Mouse (Mus musculus) intestine, embryonic 14.5 days (tissue): ENCODE measurements around the gene C1qtnf1. TPM values are rescaled to one million over a fixed set of nuclear protein-coding genes. Genes with fewer than 3 reads are reported as not detected.
A peak's percentile ranks its signal among the peaks of the same experiment; 100 is the strongest.
"Not testable (repeated sequence)": the region's sequence is repeated elsewhere in the genome, so short reads cannot be mapped to it uniquely, and the experiment has no call there.

ENCODE experiments used
- ATAC-seq: fragments of 200-750 bp; cut with Nextera tagmentation; replicated peaks from 2 replicates; pipeline ENCODE4 v1.8.0; 2017; ENCODE audit warnings: low read depth, moderate number of reproducible peaks, moderate TSS enrichment, moderate library complexity; ENCODE audit not compliant: low FRiP score, low TSS enrichment
- DNase-seq: peaks from one replicate; pipeline ENCODE4 v3.0.0-alpha.2; 2018; ENCODE audit warnings: low spot score
- H3K27ac ChIP-seq: fragments of 300-500 bp; sonication (generic); 2 replicates; pipeline ENCODE4 v1.5.1; 2014; ENCODE audit warnings: low read depth, mild to moderate bottlenecking, control low read depth
- H3K27me3 ChIP-seq: fragments of 300-500 bp; sonication (generic); replicated peaks from 2 replicates; pipeline ENCODE4 v1.6.1; 2014; ENCODE audit warnings: low read length, control low read depth; ENCODE audit not compliant: control insufficient read depth, insufficient read depth
- H3K36me3 ChIP-seq: fragments of 300-500 bp; sonication (generic); 2 replicates; pipeline ENCODE4 v1.6.1; 2014; ENCODE audit warnings: low read length, control low read depth; ENCODE audit not compliant: control insufficient read depth, insufficient read depth
- H3K4me1 ChIP-seq: fragments of 300-500 bp; sonication (generic); replicated peaks from 2 replicates; pipeline ENCODE4 v1.6.1; 2014; ENCODE audit warnings: low read length, control low read depth, mixed read lengths; ENCODE audit not compliant: control insufficient read depth, insufficient read depth
- H3K4me2 ChIP-seq: fragments of 300-500 bp; sonication (generic); 2 replicates; pipeline ENCODE4 v1.6.1; 2014; ENCODE audit warnings: low read length
- H3K4me3 ChIP-seq: fragments of 300-500 bp; sonication (generic); 2 replicates; pipeline ENCODE4 v1.5.1; 2014; ENCODE audit warnings: low read depth, low read length, control low read depth, mixed read lengths
- H3K9ac ChIP-seq: fragments of 300-500 bp; sonication (generic); 2 replicates; pipeline ENCODE4 v1.6.1; 2014; ENCODE audit warnings: mild to moderate bottlenecking, low read length
- H3K9me3 ChIP-seq: fragments of 300-500 bp; sonication (generic); 2 replicates; pipeline ENCODE4 v1.6.1; 2016; ENCODE audit warnings: low read length, control low read depth; ENCODE audit not compliant: control insufficient read depth
- WGBS: fragments of 180-500 bp; shearing (Covaris S2); extraction: QIAGEN DNeasy Blood & Tissue Kit; methylation state at CpG from one replicate; pipeline ENCODE4 v1.1.7; 2014; 5-methylcytosine and 5-hydroxymethylcytosine counted together
- polyA plus RNA-seq: library from polyadenylated mRNA; unstranded; fragments of >200 nt; fragmentation: Nextera tagmentation; extraction: Ambion mirVana; gene quantifications from 2 replicates; pipeline ENCODE4 v1.2.1, GENCODE M21; 2014

The C1qtnf1 gene
- 7.1 and 7.2 TPM in 2 replicates for polyA plus RNA-seq

DNA sequence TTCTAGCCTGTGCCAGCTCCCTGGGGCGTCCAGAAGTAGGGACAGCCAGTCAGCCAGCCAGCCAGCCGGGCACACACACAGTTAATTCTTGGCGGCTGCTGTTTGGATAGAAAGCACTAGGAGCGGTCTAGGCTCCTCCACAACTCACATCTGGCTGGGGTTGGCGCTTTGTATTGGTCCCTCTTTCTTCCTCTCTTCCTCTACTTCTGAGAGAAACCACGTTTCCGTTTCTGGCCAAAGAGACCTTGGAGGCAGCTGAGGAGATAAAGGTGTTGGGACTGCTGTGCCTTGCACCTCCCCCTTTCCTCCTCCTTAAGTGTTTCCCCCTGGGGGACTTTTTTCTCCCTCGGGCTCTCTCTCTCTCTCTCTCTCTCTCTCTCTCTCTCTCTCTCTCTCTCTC lies at the start of gene C1qtnf1:
TSS of gene C1qtnf1 (plus strand) at position 218 of the 400 bp plus-strand sequence.
- peak within 1 kb of the TSS; percentile 41 for H3K9ac ChIP-seq
- ATAC-seq = no peak
- peaks cover 48% of the 10 kb centered on the region for H3K4me1 ChIP-seq

GRCm38 (mm10) chr11:118378656-118379055 lies 49.3 kb upstream of the C1qtnf1 start:
- WGBS = 82% methylated on average over 6 of the region's 6 CpGs
- ATAC-seq = 0 out of 2 replicates have a peak, but pooled peaks have one; percentile 19
- H3K4me2 ChIP-seq = no peak overlapping the region
- H3K27me3 ChIP-seq = no peaks in the 10 kb centered on the region
- H3K9ac ChIP-seq = no peak overlapping the region
- no peak overlapping the region for H3K4me3 ChIP-seq
- no peaks in the 10 kb centered on the region for H3K36me3 ChIP-seq
- no peak overlapping the region for H3K27ac ChIP-seq
- H3K9me3 ChIP-seq = no peaks in the 10 kb centered on the region
- peaks cover 7% of the 10 kb centered on the region; the same call in 1 of the 2 replicates for H3K4me1 ChIP-seq
- DNase-seq = no peak

More for the DNA sequence above, at the start of gene C1qtnf1:
- peak; percentile 70 for DNase-seq
- H3K27ac ChIP-seq = peak within 1 kb of the TSS; percentile 82
- no peaks in the 10 kb centered on the region for H3K9me3 ChIP-seq
- H3K4me2 ChIP-seq = peak within 1 kb of the TSS; percentile 62
- no peaks in the 10 kb centered on the region for H3K36me3 ChIP-seq
- no peaks in the 10 kb centered on the region for H3K27me3 ChIP-seq
- WGBS = 3% methylated on average over 8 of the region's 8 CpGs
- H3K4me3 ChIP-seq = peak within 1 kb of the TSS; percentile 40

- ATAC-seq = 0 out of 2 replicates have a peak, but pooled peaks have one; percentile 43
These were observed 48.6 kb upstream of the C1qtnf1 start for GRCm38 (mm10) chr11:118379251-118380009.

DNA sequence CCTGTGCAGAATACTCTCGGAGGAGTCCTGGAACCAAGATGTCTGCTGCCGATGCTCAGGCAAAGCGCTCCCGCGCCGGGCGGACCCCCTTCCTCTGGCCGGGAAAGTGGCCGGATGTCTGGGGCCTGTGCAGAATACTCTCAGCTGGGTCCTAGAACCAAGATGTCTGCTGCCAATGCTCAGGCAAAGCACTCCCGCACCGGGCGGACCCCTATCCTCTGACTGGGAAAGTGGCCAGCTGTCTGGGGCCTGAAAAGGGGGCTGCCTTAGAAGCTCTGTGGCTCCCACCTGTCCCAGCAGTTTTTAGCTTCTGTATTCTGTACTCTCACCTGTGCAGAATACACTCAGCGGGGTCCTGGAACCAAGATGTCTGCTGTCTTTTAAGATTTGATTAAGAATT lies 40.2 kb upstream of the C1qtnf1 start:
- DNase-seq, H3K27ac ChIP-seq, H3K9me3 ChIP-seq, ATAC-seq, H3K4me1 ChIP-seq, H3K9ac ChIP-seq, H3K4me2 ChIP-seq, H3K36me3 ChIP-seq, H3K27me3 ChIP-seq, H3K4me3 ChIP-seq: not testable (repeated sequence)
- 90% methylated on average over 13 of the region's 13 CpGs for WGBS

More at GRCm38 (mm10) chr11:118379251-118380009, 48.6 kb upstream of the C1qtnf1 start:
- no peak overlapping the region for H3K4me2 ChIP-seq
- peaks cover 7% of the 10 kb centered on the region; the same call in 1 of the 2 replicates for H3K4me1 ChIP-seq
- DNase-seq = peak; percentile 91
- no peaks in the 10 kb centered on the region for H3K27me3 ChIP-seq
- H3K4me3 ChIP-seq = no peak overlapping the region
- H3K9me3 ChIP-seq = no peaks in the 10 kb centered on the region
- WGBS = 40% methylated on average over 11 of the region's 11 CpGs
- H3K27ac ChIP-seq = no peak overlapping the region
- no peaks in the 10 kb centered on the region for H3K36me3 ChIP-seq
- no peak overlapping the region for H3K9ac ChIP-seq

DNA sequence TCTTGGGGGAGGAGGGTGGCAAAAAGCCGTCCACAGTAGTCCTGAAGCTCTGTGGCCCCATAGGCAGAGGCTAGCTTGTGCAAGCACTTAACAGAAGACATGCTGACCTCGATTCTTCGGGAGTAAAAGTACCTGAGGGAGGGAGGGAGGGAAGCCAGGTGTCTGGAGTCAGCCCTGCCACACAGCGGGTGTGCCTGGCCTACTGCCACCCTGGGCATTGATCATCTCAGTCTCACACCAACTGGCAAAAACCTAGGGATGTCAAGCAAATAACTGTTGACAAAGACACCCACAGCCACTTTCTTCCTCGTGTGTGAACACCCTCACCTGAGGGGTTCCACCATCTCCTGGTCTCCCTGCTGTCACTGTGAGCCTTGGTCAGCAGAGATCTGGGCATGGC lies 34.0 kb upstream of the C1qtnf1 start:
- ATAC-seq = no peak
- no peak overlapping the region for H3K9ac ChIP-seq
- 66% methylated on average over 5 of the region's 5 CpGs for WGBS

DNA sequence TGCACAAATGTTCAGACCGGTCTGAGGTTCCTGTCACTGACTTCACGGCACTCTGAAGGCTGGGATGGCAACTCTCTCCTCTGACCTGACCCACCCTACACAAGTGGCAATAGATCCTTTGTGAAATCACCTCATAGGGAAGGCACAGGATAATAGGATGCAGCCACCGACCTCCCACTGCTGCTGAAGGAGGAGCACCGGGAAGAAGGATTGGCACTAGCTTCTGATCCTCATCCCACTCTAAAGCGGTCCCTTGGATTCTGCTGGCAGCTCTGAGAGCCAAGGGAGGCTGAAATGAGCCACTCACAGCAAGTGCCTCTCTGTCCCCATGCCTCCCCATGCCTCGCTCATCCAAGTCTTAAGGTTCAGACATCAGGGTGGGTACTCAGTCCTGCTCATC lies 33.5 kb upstream of the C1qtnf1 start:
- no peak overlapping the region for H3K9ac ChIP-seq
- H3K27me3 ChIP-seq = no peaks in the 10 kb centered on the region
- no peak overlapping the region for H3K27ac ChIP-seq
- no peak overlapping the region for H3K4me3 ChIP-seq
- H3K9me3 ChIP-seq = no peaks in the 10 kb centered on the region
- no peak for ATAC-seq
- no peak for DNase-seq
- H3K36me3 ChIP-seq = peaks cover 17% of the 10 kb centered on the region
- H3K4me2 ChIP-seq = no peak overlapping the region
- no peaks in the 10 kb centered on the region for H3K4me1 ChIP-seq
- 61% methylated on average over 6 of the region's 6 CpGs for WGBS

More for the DNA sequence above, 34.0 kb upstream of the C1qtnf1 start:
- Histone ChIP-seq H3K4me2 (no peak overlapping the region), H3K27me3 (no peaks in the 10 kb centered on the region), H3K36me3 (peaks cover 17% of the 10 kb centered on the region), H3K4me1 (no peaks in the 10 kb centered on the region), H3K9me3 (no peaks in the 10 kb centered on the region), H3K4me3 (no peak overlapping the region), H3K27ac (no peak overlapping the region)
- no peak for DNase-seq

GRCm38 (mm10) chr11:118397806-118398530 lies 30.0 kb upstream of the C1qtnf1 start:
- no peaks in the 10 kb centered on the region for H3K27me3 ChIP-seq
- no peak overlapping the region for H3K4me3 ChIP-seq
- H3K4me1 ChIP-seq = peaks cover 29% of the 10 kb centered on the region
- ATAC-seq (no peak), DNase-seq (no peak)
- no peak overlapping the region for H3K4me2 ChIP-seq
- 92% methylated on average over 26 of the region's 26 CpGs for WGBS
- no peak overlapping the region for H3K9ac ChIP-seq
- H3K27ac ChIP-seq = no peak overlapping the region
- no peaks in the 10 kb centered on the region for H3K9me3 ChIP-seq
- peaks cover 12% of the 10 kb centered on the region for H3K36me3 ChIP-seq

GRCm38 (mm10) chr11:118399891-118400565 lies 28.0 kb upstream of the C1qtnf1 start:
- Histone ChIP-seq H3K27me3 (no peaks in the 10 kb centered on the region), H3K4me1 (peaks cover 29% of the 10 kb centered on the region), H3K36me3 (peaks cover 10% of the 10 kb centered on the region), H3K9ac (0 out of 2 replicates have a peak overlapping the region, but pooled peaks have one; percentile 20), H3K4me3 (peak overlapping the region; percentile 22; the same call in 1 of the 2 replicates), H3K9me3 (no peaks in the 10 kb centered on the region), H3K4me2 (peak overlapping the region; percentile 46), H3K27ac (peak overlapping the region; percentile 77)
- 57% methylated on average over 5 of the region's 5 CpGs for WGBS
- ATAC-seq = no peak
- DNase-seq = peak; percentile 57
